Mouse (Mus musculus) lung, embryonic 14.5 days (tissue): Measurements from ENCODE around the gene Ifitm6. TPM values are rescaled to one million over a fixed set of nuclear protein-coding genes. Genes with fewer than 3 reads are reported as not detected.

Source experiments
- ATAC-seq: fragments of 200-750 bp; cut with Nextera tagmentation; 2 replicates; pipeline ENCODE4 v1.8.0; 2017; ENCODE audit warnings: mild to moderate bottlenecking, moderate TSS enrichment, moderate library complexity; ENCODE audit not compliant: insufficient read depth
- DNase-seq: peaks from one replicate; pipeline ENCODE4 v3.0.0-alpha.2; 2015
- H3K27ac ChIP-seq: fragments of 300-500 bp; sonication (generic); 2 replicates; pipeline ENCODE4 v1.5.1; 2014; ENCODE audit warnings: low read depth, mild to moderate bottlenecking, moderate library complexity
- H3K27me3 ChIP-seq: fragments of 300-500 bp; sonication (generic); 2 replicates; pipeline ENCODE4 v1.6.1; 2014; ENCODE audit warnings: low read length, control low read depth; ENCODE audit not compliant: insufficient read depth
- H3K36me3 ChIP-seq: fragments of 300-500 bp; sonication (generic); 2 replicates; pipeline ENCODE4 v1.6.1; 2014; ENCODE audit warnings: control low read depth; ENCODE audit not compliant: insufficient read depth
- H3K4me1 ChIP-seq: fragments of 300-500 bp; sonication (generic); 2 replicates; pipeline ENCODE4 v1.6.1; 2014; ENCODE audit warnings: antibody characterized with exemption, control low read depth; ENCODE audit not compliant: insufficient read depth
- H3K4me2 ChIP-seq: fragments of 300-500 bp; sonication (generic); 2 replicates; pipeline ENCODE4 v1.6.1; 2014; ENCODE audit warnings: mild to moderate bottlenecking
- H3K4me3 ChIP-seq: fragments of 300-500 bp; sonication (generic); 2 replicates; pipeline ENCODE4 v1.5.1; 2014; ENCODE audit warnings: low read depth, low read length
- H3K9ac ChIP-seq: fragments of 300-500 bp; sonication (generic); 2 replicates; pipeline ENCODE4 v1.6.1; 2014
- H3K9me3 ChIP-seq: fragments of 300-500 bp; sonication (generic); 2 replicates; pipeline ENCODE4 v1.6.1; 2016; ENCODE audit warnings: low read depth, low read length, control low read depth
- CTCF ChIP-seq: IDR thresholded peaks from 2 replicates; pipeline ENCODE4 v1.5.1; 2016; ENCODE audit warnings: antibody characterized with exemption, low read depth
- WGBS: fragments of 180-500 bp; shearing (Covaris S2); extraction: QIAGEN DNeasy Blood & Tissue Kit; methylation state at CpG from one replicate; pipeline ENCODE4 v1.1.7; 2014; 5-methylcytosine and 5-hydroxymethylcytosine counted together
- polyA plus RNA-seq: library from polyadenylated mRNA; unstranded; fragments of >200 nt; fragmentation: Nextera tagmentation; extraction: Ambion mirVana; gene quantifications from 2 replicates; pipeline ENCODE4 v1.2.1, GENCODE M21; 2014

Ifitm6 gene
- polyA plus RNA-seq, 1 experiment from 2014 or later = 0.49 TPM

- no peak overlapping the region for H3K4me3 ChIP-seq
- no peak overlapping the region for H3K4me2 ChIP-seq
- H3K27ac ChIP-seq = no peak overlapping the region
- H3K27me3 ChIP-seq = no peaks in the 10 kb centered on the region
- no peaks in the 10 kb centered on the region for H3K9me3 ChIP-seq
- no peak for DNase-seq
- no peak overlapping the region for H3K9ac ChIP-seq
- 50% methylated on average over 3 of the region's 3 CpGs for WGBS
- no peak for TF ChIP-seq CTCF
- H3K4me1 ChIP-seq = no peaks in the 10 kb centered on the region
- ATAC-seq = no peak
- H3K36me3 ChIP-seq = no peaks in the 10 kb centered on the region
Observed at GRCm38 (mm10) chr7:141030390-141030789, 12.7 kb upstream of the Ifitm6 start.

- Histone ChIP-seq H3K4me1 (no peaks in the 10 kb centered on the region), H3K4me3 (no peak within 1 kb of the TSS), H3K36me3 (no peaks in the 10 kb centered on the region), H3K9ac (no peak within 1 kb of the TSS), H3K27ac (no peak within 1 kb of the TSS), H3K4me2 (no peak within 1 kb of the TSS), H3K27me3 (no peaks in the 10 kb centered on the region), H3K9me3 (no peaks in the 10 kb centered on the region)
- no peak for TF ChIP-seq CTCF
- 92% methylated on average over 2 of the region's 2 CpGs for WGBS
- no peak for ATAC-seq
- no peak for DNase-seq
Observed at GRCm38 (mm10) chr7:141028831-141029230, 11.1 kb upstream of the Ifitm6 start, which contains the start of gene Gm17387. Gm17387 (plus strand) TSS chr7:141029131.

- H3K27ac ChIP-seq = peak overlapping the region; percentile 51
- 62% methylated on average over 5 of the region's 5 CpGs for WGBS
- no peaks in the 10 kb centered on the region for H3K27me3 ChIP-seq
- no peaks in the 10 kb centered on the region for H3K36me3 ChIP-seq
- H3K4me1 ChIP-seq = no peaks in the 10 kb centered on the region
- no peak overlapping the region for H3K9ac ChIP-seq
- H3K4me2 ChIP-seq = no peak overlapping the region
- ATAC-seq (no peak), DNase-seq (no peak)
- H3K9me3 ChIP-seq = no peaks in the 10 kb centered on the region
- H3K4me3 ChIP-seq = no peak overlapping the region
- no peak for TF ChIP-seq CTCF
Observed at GRCm38 (mm10) chr7:141026740-141027098, 9.0 kb upstream of the Ifitm6 start.

- peak overlapping the region; percentile 51 for H3K27ac ChIP-seq
- H3K4me3 ChIP-seq = no peak overlapping the region
- no peak for DNase-seq
- no peaks in the 10 kb centered on the region for H3K4me1 ChIP-seq
- no peaks in the 10 kb centered on the region for H3K36me3 ChIP-seq
- no peaks in the 10 kb centered on the region for H3K9me3 ChIP-seq
- no peak for ATAC-seq
- 46% methylated on average over 6 of the region's 6 CpGs for WGBS
- H3K27me3 ChIP-seq = no peaks in the 10 kb centered on the region
- no peak overlapping the region for H3K9ac ChIP-seq
- no peak overlapping the region for H3K4me2 ChIP-seq
- TF ChIP-seq CTCF = no peak
Observed at GRCm38 (mm10) chr7:141026097-141026739, 8.5 kb upstream of the Ifitm6 start.

GRCm38 (mm10) chr7:141024865-141025838, 7.4 kb upstream of the Ifitm6 start:
- 55% methylated on average over 6 of the region's 6 CpGs for WGBS
- no peak for TF ChIP-seq CTCF
- no peak overlapping the region for H3K4me3 ChIP-seq
- H3K27me3 ChIP-seq = no peaks in the 10 kb centered on the region
- H3K9me3 ChIP-seq = no peaks in the 10 kb centered on the region
- no peaks in the 10 kb centered on the region for H3K4me1 ChIP-seq
- no peak overlapping the region for H3K9ac ChIP-seq
- H3K4me2 ChIP-seq = no peak overlapping the region
- H3K27ac ChIP-seq = peak overlapping the region; percentile 48; the same call in 1 of the 2 replicates
- no peak for DNase-seq
- no peak for ATAC-seq
- H3K36me3 ChIP-seq = no peaks in the 10 kb centered on the region

- DNase-seq = no peak
- no peaks in the 10 kb centered on the region for H3K9me3 ChIP-seq
- WGBS = 70% methylated on average over 14 of the region's 14 CpGs
- no peak for TF ChIP-seq CTCF
- no peaks in the 10 kb centered on the region for H3K4me1 ChIP-seq
- ATAC-seq = no peak
- H3K4me2 ChIP-seq = no peak overlapping the region
- H3K36me3 ChIP-seq = no peaks in the 10 kb centered on the region
- H3K27me3 ChIP-seq = no peaks in the 10 kb centered on the region
- H3K4me3 ChIP-seq = no peak overlapping the region
- H3K9ac ChIP-seq = no peak overlapping the region
- no peak overlapping the region for H3K27ac ChIP-seq
Observed at GRCm38 (mm10) chr7:141021489-141022449, 4.0 kb upstream of the Ifitm6 start.
